Mouse (Mus musculus) urinary bladder, postnatal 10 days (tissue): ENCODE results near the gene Cyp2w1.

Experiments used
- DNase-seq: peaks from one replicate; pipeline ENCODE4 v3.0.0; 2022; ENCODE audit warnings: low spot score

Cyp2w1 gene

DNA sequence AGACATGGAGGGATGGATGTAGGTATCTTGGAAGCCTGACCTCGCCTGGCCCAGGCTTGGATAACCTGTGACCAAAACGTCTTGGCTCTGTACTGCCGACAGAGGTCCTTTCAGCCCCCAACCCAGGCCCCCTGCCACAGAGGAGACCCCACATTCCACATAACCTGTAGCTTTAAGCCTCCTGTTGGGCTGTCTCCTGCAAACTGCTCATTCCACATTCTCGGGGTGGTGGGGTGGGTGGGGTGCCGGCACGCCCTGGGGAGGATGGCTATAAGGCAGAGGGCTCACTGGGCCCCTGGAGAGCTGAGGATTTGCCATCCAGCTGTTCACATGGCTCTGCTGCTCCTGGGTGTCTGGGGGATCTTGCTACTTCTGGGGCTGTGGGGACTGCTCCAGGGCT is at the start of gene Cyp2w1:
Cyp2w1 (plus strand) TSS at position 301 of the 400 bp plus-strand sequence.
- DNase-seq = no peak

DNA sequence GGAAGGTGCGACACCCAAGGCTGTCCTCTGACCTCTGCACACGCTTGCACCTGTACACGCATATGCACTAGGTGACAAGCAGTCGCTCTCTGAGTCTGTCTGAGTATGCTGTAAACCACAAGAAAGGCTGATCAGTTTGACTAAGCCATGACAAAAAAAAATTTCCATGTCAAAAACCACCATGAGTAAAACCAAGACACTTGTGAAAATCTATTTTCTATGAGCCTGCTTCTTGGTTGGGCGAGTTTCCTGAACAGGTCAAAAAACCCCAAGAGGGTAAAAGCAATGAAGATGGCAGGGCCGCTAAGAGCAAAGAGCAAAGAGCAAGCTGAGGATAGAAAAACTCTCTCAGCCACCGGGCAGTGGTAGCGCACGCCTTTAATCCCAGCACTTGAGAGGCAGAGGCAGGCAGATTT is 48.8 kb upstream of the Cyp2w1 start:
- no peak for DNase-seq

DNA sequence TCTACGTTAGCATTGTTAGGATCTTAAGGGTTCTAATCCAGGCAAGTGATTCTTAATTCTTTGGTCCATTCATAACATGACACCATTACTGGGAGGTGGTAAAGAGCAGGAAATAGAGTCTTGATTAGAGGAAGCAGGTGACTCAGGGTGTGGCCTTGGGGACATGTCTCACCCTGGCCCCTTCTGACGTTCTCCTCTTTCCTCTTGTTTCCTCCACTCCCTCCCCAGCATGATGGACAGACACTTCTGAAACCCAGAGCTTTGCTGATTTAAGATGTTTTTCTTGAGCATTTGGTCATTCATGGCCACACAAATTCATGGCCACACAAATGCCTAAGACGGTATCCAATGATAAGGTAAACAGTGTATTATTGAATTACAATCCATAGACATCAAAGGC is 42.5 kb upstream of the Cyp2w1 start:
- DNase-seq = no peak

DNA sequence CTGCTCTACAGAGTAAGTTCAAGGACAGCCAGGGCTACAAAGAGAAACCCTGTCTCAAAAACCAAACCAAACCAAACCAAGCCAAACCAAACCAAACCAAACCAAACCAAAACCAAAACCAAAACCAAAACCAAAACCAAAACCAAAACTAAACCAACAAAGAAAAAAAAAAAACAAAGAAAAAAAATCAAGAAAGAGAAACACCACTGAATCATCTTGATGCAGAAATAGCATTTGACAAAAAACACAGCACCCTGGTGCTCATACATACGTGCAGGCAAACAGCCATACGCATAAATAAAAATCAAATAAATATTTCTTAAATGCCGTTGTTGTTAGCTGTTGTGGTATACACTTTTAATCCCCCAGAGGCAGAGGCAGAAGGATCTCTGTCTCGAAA is 41.9 kb upstream of the Cyp2w1 start:
- no peak for DNase-seq

DNA sequence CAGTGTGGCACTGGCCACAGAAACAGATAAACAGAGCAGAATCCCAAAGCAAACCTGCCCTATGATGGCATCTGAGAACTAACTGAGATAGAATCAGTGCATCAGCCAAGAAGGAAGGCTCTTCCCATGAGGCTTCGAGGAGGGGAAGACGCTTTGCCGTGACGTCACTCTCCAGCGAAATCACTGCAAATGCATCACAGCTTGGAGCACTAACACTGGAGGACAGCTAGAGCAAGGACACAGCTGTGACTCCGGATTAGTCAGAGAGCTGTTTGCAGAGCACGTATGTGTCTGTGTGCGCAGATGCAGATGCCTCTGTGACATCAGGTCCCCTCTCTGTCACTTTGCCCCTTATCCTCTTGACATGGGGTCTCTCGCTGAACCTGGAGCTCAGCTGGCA is 40.6 kb upstream of the Cyp2w1 start:
- DNase-seq = no peak

DNA sequence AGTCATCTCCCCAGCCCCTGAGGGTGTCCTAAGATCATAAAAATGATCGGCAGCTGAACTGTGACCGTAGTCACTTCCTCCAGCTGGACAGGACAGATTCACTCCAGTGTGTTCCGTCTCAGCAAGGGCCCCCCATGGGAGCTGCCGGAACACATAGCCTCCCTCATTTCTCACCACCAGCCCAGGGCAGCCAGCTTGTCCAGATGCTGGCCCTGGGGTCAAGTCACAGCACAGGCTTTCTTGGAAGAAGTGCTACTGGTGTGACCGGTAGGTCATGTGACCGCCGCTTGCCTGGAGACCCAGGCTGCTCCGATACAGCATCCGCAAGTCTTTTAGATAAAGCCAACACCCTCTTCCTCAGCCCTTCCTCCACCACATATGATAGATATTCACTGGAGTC is 38.9 kb upstream of the Cyp2w1 start:
- no peak for DNase-seq

DNA sequence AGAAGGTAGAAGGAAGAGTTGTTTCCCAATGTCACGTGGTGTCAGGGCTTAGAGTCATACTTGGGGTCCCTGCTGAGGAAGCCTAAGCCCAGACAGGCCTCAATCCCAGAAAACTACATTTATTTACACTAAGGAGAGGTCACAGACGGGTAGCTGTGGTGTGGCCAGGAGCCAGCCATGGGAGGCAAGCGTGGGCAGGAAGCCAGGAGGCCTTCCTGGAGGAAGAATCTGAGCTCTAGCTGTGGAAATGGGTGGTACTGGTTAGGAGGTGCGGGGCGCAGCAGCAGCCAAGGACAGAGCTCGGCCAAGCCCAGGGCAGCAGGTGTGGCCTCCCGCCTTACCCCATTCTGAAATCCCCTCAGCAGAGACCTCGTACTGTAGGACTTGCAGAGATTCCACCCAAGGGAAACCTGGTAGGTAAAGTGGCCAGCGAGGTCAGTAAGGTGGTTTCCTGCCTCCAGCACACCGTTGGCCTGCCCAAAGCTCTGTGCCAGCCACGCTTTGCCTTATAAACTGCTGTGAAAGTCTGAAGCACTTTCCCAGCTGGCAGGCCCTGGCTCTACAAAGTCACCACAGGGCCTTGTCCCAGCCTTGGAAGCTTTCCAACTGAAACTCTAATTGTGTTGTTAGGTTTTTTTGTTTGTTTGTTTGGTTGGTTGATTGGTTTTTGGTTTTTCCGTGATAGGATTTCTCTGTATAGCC is 37.3 kb upstream of the Cyp2w1 start:
- DNase-seq = no peak

DNA sequence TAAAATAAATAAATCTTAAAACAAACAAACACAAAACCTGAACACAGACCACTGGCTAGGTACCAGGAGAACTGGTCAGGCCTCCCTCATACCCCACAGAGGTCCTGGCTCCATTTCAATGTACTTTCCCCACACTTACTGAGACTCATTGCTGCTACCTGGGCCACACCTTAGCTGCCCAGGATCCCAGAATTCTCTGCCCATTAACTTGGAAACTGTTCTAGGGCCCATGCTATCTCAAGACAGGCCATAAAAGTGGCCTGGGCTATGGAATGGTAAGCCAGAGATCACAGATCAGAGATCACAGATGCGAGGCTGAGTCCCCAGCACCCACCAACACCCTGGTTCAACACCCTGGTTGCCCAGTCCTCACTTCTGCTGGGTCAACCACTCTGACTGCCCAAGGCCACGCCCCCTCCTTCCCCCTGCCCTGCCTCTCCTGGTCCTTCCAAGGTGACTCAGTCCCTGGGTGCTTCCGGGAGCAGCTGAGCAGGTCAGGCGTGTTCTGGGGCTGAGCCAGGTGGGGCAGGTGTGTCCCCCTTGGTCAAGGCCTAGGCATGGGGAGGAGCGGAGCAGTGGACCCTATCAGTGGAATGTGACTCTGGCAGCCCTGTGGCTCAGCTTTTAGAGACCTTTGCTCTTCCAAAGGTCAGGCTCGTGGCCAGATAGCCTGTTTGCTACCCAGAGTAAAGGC is 35.3 kb upstream of the Cyp2w1 start:
- no peak for DNase-seq

DNA sequence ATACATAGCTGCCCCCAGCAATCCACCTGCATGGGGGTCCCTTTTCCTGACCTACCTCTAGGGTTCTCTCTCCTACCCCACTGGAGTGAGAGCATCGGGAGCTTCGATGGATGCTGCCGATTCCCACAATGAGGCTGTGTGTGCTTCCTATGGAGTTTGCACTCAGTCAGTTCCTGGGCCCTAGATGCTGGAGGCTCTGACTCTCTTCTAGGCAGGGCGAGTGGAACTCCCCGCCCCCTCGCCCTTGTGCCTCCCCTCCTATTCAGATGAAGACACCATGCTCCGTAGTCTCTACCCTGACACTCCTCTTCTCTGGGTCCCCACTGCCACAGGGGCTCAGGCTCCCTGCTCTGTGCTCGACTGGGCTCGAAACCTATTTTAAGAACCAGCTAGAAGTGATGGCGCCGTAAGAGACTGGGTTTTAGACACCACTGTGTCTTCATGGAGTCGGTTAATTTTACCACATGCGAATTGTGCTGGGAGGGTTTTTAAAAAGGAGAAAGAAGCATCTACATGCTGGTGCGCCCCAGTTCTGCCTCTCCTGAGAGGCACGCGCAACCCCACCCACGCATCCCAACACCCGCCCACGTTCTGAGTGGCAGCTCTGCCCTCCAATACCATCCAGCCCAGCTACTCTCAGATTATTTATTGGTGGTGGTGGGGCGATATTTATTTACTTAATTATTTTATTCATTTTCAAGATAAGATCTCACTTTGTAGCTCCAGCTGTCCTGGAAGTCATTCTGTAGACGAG is 34.5 kb upstream of the Cyp2w1 start:
- DNase-seq = no peak

DNA sequence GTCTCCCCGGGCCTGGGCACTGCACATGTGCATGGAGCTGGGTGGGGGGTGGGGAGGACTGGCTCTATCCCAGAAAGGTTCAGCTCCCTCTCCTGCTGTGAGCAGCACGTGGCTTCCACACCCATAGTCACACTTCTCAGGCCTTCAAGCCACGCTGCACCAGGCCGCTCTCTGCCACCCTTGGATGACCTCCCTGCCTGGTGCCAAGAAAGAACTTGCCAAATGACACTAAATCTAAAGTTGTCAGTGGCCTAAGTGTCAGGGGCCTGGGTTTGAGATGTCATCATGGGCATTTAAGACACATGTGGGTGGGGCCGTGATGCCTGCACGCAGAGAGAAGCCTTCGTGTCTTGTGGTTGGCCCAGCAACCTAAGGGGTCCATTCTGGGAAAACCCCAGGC is 32.0 kb upstream of the Cyp2w1 start:
- DNase-seq = no peak

DNA sequence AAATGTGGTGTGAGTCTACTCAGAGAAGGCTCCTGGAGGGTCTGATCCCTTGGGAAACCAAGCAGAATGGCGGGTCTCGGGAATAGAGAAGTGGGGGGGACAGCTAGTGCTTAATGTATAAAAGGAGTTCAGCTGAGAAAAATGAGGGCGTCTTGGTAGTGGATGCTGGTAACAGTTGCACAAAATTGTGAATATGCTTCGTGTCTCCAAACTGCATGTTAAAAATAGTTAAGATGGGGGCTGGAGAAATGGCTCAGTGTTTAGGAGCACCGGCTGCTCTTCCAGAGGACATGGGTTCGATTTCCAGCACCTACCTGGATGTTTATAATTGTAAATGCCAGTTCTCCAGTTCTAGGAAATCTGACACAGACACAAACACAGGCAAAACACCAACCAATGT is 31.1 kb upstream of the Cyp2w1 start:
- DNase-seq = no peak

DNA sequence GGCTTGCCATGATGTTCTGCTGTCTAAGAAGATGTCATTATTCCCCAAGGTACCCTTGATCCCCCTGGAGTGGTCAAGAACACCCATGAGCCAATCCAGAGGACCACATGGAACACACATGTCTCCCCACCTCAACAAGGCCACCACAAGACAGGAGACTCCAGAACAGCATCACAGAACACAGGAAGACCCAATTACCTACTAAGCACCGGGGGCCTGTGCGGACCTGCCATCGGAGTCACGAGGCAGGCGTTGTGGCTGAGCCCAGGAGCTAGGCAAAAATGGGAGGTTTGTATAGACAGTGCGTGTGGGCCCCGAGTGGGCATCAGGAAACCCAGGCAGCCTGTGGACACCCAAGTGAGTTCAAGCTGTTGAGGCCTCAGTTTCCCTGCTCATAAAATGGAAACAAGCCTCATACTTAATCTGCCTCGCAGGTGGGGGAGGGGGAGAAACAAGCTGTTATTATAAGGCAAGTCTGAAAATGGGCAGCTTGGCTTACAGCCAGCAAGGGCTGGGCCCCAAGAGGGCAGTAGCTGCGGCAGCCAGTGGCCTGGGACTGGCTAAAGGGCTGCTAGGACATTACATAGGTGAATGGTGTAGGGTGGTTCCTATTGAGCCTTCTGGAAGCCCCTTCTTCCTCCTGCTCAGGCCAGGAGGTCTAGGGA is 29.0 kb upstream of the Cyp2w1 start:
- no peak for DNase-seq

DNA sequence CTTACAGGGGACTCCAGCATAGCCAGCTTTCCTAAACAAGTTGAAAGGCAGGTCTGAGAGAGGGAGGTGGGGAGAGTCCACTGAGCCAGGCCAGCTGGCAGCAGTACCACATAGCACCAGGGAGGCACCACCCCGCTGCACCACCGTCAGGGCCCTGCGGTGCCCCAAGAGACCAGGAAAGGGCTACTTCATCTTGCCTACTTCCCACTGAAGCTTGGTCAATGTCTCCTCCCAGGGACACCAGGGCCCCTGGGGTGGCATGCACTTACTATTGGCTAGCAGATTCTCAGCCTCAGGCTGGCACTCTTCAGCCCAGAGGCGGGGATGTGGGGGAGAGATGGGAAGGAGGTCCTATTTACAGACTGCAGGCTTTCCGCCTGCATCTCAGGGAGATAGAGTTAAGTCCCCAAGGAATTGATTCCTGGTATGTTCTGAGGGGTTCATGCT is 28.3 kb upstream of the Cyp2w1 start:
- no peak for DNase-seq

DNA sequence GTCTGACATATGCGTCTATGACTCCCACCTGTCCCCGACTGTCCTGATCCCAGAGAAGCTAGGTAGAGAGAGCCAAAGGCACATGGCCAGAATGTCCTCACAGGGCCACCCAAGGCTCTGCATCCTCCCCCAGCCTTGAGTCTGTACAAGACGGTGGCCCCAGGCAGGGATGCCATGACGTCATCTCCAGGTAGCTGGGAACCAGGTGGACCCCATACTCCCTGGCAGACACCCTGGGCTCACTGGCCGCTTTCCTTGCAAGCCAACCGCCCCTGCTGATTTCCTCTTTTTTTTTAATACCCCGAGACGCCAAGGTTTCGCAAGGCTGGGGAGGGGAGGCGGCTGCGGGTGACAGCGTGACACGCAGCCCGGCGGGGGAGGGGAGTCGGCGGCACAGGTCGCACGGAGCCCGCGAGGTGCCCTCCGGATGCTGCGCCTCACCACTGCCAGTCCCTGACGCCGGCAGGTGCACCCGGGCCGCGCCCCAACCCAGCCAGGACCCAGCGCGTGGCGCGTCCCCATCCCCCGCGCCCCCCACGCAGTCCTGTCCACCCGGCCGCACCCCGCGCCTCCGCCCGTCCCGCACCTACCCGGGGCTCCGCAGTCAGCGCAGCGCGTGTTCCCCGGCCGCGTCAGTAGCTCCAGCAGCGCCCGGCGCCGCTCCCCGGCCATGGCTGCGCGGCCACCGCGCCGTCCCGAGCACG is 27.6 kb upstream of the Cyp2w1 start:
- DNase-seq = no peak

DNA sequence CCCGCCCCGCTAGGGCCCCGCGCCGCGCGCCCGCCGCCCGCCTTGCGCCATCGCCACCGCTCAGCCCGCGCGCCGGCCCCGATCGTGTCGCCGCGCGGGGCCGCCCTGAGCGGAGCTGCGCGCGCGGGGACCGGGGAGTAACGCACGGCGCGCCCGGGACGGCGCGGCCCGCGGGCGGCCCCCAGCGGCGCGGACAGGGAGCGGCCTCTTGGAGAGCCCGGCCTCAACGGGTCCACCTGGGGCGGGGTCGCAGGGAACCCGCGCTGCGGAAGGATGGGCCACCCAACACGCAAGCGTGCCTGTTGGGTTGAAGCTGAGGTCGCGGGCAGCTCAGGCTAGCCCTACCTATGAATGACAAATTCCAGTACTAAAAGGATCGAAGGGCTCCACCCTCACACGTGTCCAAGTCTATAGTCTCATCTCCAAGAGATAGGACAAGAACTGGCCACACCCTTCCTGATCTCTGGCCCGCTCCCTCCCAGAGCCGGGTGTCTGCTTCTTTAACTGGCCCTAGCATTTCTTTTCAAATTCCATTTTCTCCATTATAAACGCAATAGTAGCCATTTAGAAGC is 26.9 kb upstream of the Cyp2w1 start, which contains the start of gene Adap1:
Adap1 (minus strand) TSS at position 228 of the 572 bp plus-strand sequence.
- no peak for DNase-seq

DNA sequence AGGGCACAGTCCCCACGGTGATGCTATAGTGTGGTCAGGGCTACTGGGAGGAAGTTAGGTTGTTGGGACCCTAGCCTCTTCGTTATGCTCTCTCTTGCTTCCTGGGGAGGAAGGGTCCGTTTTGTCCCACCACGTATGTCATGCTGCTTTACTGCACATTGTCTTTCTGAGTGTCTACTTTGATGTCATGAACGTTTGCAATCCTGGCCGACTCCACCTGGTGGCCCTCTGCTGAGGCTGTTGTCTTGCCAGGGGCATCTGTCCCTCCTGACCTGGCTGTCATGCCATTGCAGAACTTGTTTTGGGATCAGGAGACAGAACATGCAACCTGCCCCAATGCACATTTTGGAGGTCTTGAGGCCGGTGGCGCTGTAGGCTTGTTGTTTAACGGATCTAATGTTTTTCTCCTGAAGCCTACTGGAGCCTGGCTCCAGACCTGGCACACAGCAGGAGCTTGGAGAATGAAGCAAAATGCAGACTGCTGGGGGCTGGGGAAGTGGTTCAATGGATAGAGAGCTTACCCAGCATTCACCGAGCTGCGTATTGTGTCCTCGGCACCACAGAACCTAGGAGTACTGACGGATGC is 26.2 kb upstream of the Cyp2w1 start:
- no peak for DNase-seq

DNA sequence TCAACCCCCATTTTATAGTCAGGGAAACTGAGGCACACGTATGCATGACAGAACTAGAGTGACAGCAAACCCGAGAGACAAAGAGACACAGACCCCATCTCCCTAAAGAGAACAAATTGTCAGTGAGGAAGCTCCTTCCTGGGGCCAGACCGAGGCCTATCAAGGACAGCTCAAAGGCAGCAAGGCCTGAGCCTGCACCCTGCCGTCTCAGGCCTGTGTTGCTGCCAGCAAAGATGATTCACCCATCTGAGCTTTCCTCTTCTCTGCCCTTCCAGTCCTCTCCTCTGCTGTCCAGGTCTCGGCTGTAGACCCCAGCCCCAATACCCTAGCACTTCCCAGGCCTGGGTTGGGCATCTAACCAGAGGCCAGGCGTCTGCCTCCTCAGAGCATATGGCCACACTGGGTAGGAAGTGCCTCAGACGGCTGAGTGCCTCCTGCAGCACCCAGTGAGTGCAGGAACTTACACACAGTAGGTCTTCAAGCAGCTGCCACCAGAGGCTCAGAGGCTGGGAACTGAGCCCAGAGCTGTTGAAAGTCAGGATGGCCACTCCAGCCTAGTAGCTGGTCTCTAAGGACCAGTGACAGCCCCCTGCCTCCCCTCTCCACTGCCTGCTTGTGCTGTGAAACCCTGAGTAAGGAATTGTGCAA is 25.3 kb upstream of the Cyp2w1 start:
- no peak for DNase-seq

DNA sequence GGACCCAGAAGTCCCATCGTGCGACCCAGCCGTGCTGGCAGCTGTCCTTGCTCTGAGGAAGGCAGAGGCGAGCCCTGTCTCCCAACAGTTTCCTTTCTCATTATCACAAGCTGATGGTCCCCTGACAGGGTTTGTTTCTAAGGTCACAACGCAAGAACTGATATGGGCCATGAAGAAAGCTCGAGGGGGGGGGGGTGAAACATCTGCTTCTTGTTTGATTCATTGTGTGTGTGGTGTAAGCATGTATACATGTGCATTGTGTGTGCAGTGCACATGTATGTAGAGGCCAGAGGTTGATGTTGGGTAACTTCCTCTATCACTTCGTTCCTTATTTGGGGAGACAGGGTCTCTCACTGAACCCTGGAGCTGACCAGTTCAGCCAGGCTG is 24.8 kb upstream of the Cyp2w1 start:
- DNase-seq = no peak

DNA sequence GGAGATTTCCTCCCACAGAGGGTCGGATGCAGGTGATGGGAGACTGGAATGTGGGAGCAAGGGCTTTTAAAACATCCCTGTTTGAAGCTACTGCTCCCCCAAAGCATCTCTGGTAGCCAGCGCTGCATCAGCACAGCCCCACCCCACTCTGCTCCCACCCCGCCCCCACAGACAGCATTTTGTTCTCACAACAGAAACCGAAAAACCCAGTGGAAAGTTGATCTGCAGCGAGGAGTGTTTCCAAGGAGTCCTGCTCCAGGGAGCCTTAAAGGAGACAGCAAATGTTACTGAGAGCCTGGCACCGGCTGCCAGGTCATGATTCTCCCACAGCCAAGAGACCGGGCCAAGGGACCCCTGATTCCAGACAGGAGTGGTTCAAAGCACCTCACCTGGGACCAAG is 21.7 kb upstream of the Cyp2w1 start:
- DNase-seq = no peak

DNA sequence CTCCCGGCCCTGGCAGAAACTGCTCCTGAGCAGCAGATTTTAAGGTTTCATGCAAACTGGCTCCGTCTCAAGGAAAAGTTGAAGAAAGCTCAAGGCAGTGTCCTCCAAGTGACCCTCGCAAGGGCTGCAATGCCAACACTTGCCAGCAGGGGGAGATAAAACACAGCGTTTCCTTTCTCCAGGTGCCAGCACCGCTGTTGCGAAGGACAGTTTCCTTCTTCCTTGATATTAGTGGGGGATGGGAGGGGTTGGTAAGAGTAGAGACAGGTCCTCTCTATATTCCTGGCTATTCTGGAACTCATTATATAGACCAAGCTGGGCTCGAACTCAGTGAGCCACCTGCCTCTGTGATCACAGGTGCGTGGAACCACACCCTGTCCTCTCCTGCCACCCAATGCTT is 20.7 kb upstream of the Cyp2w1 start:
- peak; percentile 71 for DNase-seq
